Mouse (Mus musculus): ENCODE measurements around the gene Npas2. TPM values are rescaled to one million over a fixed set of nuclear protein-coding genes. Genes with fewer than 3 reads are reported as not detected.

Npas2 gene
- polyA plus RNA-seq, 1 experiment from 2014 or later: 0.27 TPM

GRCm38 (mm10) chr1:39378540-39378939 is 185.0 kb downstream of the Npas2 start:
- WGBS: 61% methylated on average over 1 of the region's 1 CpGs
- H3K27ac ChIP-seq (ENCODE audit: low read depth, low read length): no peak overlapping the region
- no peaks in the 10 kb centered on the region for H3K4me1 ChIP-seq (ENCODE audit: control insufficient read depth, insufficient read depth, low read length)
- DNase-seq (ENCODE audit: low spot score): no peak
- no peaks in the 10 kb centered on the region for H3K27me3 ChIP-seq (replicated peaks; ENCODE audit: control insufficient read depth, insufficient read depth, low read length)
- peaks cover 18% of the 10 kb centered on the region for H3K36me3 ChIP-seq (ENCODE audit: control insufficient read depth, insufficient read depth, low read length)
- H3K9ac ChIP-seq (ENCODE audit: low read length): no peak overlapping the region
- ATAC-seq: no peak
- no peaks in the 10 kb centered on the region for H3K9me3 ChIP-seq (replicated peaks; ENCODE audit: control insufficient read depth, low read length)
- no peak overlapping the region for H3K4me2 ChIP-seq (ENCODE audit: low read length)
- H3K4me3 ChIP-seq (ENCODE audit: low read depth, low read length): no peak overlapping the region

GRCm38 (mm10) chr1:39379021-39379420 is 185.5 kb downstream of the Npas2 start:
- Histone ChIP-seq H3K9ac (ENCODE audit: low read length) (no peak overlapping the region), H3K4me1 (ENCODE audit: control insufficient read depth, insufficient read depth, low read length) (no peaks in the 10 kb centered on the region), H3K9me3 (replicated peaks; ENCODE audit: control insufficient read depth, low read length) (no peaks in the 10 kb centered on the region), H3K4me2 (ENCODE audit: low read length) (no peak overlapping the region), H3K27ac (ENCODE audit: low read depth, low read length) (no peak overlapping the region), H3K36me3 (ENCODE audit: control insufficient read depth, insufficient read depth, low read length) (peaks cover 14% of the 10 kb centered on the region), H3K27me3 (replicated peaks; ENCODE audit: control insufficient read depth, insufficient read depth, low read length) (no peaks in the 10 kb centered on the region), H3K4me3 (ENCODE audit: low read depth, low read length) (no peak overlapping the region)
- WGBS: 74% methylated on average over 5 of the region's 5 CpGs
- no peak for ATAC-seq
- no peak for DNase-seq (ENCODE audit: low spot score)

- Histone ChIP-seq H3K9me3 (replicated peaks; ENCODE audit: control insufficient read depth, low read length) (no peaks in the 10 kb centered on the region), H3K9ac (ENCODE audit: low read length) (no peak overlapping the region), H3K4me2 (ENCODE audit: low read length) (no peak overlapping the region), H3K4me3 (ENCODE audit: low read depth, low read length) (no peak overlapping the region), H3K27ac (ENCODE audit: low read depth, low read length) (no peak overlapping the region), H3K36me3 (ENCODE audit: control insufficient read depth, insufficient read depth, low read length) (0 out of 2 replicates have a peak, but pooled peaks cover 9% of the 10 kb centered on the region), H3K4me1 (ENCODE audit: control insufficient read depth, insufficient read depth, low read length) (no peaks in the 10 kb centered on the region), H3K27me3 (replicated peaks; ENCODE audit: control insufficient read depth, insufficient read depth, low read length) (no peaks in the 10 kb centered on the region)
- ATAC-seq: no peak
- no peak for DNase-seq (ENCODE audit: low spot score)
- 88% methylated on average over 9 of the region's 9 CpGs for WGBS
Observed at GRCm38 (mm10) chr1:39381017-39381416, 187.5 kb downstream of the Npas2 start.

GRCm38 (mm10) chr1:39384914-39385313 is 191.4 kb downstream of the Npas2 start:
- H3K4me2 ChIP-seq (ENCODE audit: low read length): no peak overlapping the region
- WGBS: 85% methylated on average over 9 of the region's 9 CpGs

GRCm38 (mm10) chr1:39386456-39386855 is 192.9 kb downstream of the Npas2 start:
- Histone ChIP-seq H3K9me3 (replicated peaks; ENCODE audit: control insufficient read depth, low read length) (no peaks in the 10 kb centered on the region), H3K4me2 (ENCODE audit: low read length) (no peak overlapping the region), H3K9ac (ENCODE audit: low read length) (no peak overlapping the region), H3K4me1 (ENCODE audit: control insufficient read depth, insufficient read depth, low read length) (no peaks in the 10 kb centered on the region), H3K4me3 (ENCODE audit: low read depth, low read length) (no peak overlapping the region), H3K27me3 (replicated peaks; ENCODE audit: control insufficient read depth, insufficient read depth, low read length) (no peaks in the 10 kb centered on the region), H3K36me3 (ENCODE audit: control insufficient read depth, insufficient read depth, low read length) (no peaks in the 10 kb centered on the region), H3K27ac (ENCODE audit: low read depth, low read length) (no peak overlapping the region)
- ATAC-seq (no peak), DNase-seq (ENCODE audit: low spot score) (no peak)
- 86% methylated on average over 3 of the region's 3 CpGs for WGBS

More at GRCm38 (mm10) chr1:39384914-39385313, 191.4 kb downstream of the Npas2 start:
- H3K4me1 ChIP-seq (ENCODE audit: control insufficient read depth, insufficient read depth, low read length): no peaks in the 10 kb centered on the region
- H3K27ac ChIP-seq (ENCODE audit: low read depth, low read length): no peak overlapping the region
- no peak overlapping the region for H3K4me3 ChIP-seq (ENCODE audit: low read depth, low read length)
- no peaks in the 10 kb centered on the region for H3K9me3 ChIP-seq (replicated peaks; ENCODE audit: control insufficient read depth, low read length)
- H3K27me3 ChIP-seq (replicated peaks; ENCODE audit: control insufficient read depth, insufficient read depth, low read length): no peaks in the 10 kb centered on the region
- no peaks in the 10 kb centered on the region for H3K36me3 ChIP-seq (ENCODE audit: control insufficient read depth, insufficient read depth, low read length)
- no peak for DNase-seq (ENCODE audit: low spot score)
- H3K9ac ChIP-seq (ENCODE audit: low read length): no peak overlapping the region
- no peak for ATAC-seq

- H3K4me2 ChIP-seq (ENCODE audit: low read length): no peak overlapping the region
- no peak for ATAC-seq
- no peaks in the 10 kb centered on the region for H3K4me1 ChIP-seq (ENCODE audit: control insufficient read depth, insufficient read depth, low read length)
- no peak overlapping the region for H3K4me3 ChIP-seq (ENCODE audit: low read depth, low read length)
- H3K9me3 ChIP-seq (replicated peaks; ENCODE audit: control insufficient read depth, low read length): no peaks in the 10 kb centered on the region
- peak; percentile 47 for DNase-seq (ENCODE audit: low spot score)
- H3K9ac ChIP-seq (ENCODE audit: low read length): no peak overlapping the region
- peak overlapping the region; percentile 9; the same call in 1 of the 2 replicates for H3K27ac ChIP-seq (ENCODE audit: low read depth, low read length)
- no peaks in the 10 kb centered on the region for H3K27me3 ChIP-seq (replicated peaks; ENCODE audit: control insufficient read depth, insufficient read depth, low read length)
- no peaks in the 10 kb centered on the region for H3K36me3 ChIP-seq (ENCODE audit: control insufficient read depth, insufficient read depth, low read length)
- 80% methylated on average over 4 of the region's 4 CpGs for WGBS
Observed at GRCm38 (mm10) chr1:39387497-39387896, 194.0 kb downstream of the Npas2 start.

GRCm38 (mm10) chr1:39388163-39388562 is 194.6 kb downstream of the Npas2 start:
- Histone ChIP-seq H3K27ac (ENCODE audit: low read depth, low read length) (peak overlapping the region; percentile 9; the same call in 1 of the 2 replicates), H3K4me3 (ENCODE audit: low read depth, low read length) (no peak overlapping the region), H3K27me3 (replicated peaks; ENCODE audit: control insufficient read depth, insufficient read depth, low read length) (no peaks in the 10 kb centered on the region), H3K36me3 (ENCODE audit: control insufficient read depth, insufficient read depth, low read length) (no peaks in the 10 kb centered on the region), H3K4me1 (ENCODE audit: control insufficient read depth, insufficient read depth, low read length) (no peaks in the 10 kb centered on the region), H3K9ac (ENCODE audit: low read length) (no peak overlapping the region), H3K9me3 (replicated peaks; ENCODE audit: control insufficient read depth, low read length) (no peaks in the 10 kb centered on the region), H3K4me2 (ENCODE audit: low read length) (no peak overlapping the region)
- no peak for DNase-seq (ENCODE audit: low spot score)
- no peak for ATAC-seq
- 84% methylated on average over 2 of the region's 2 CpGs for WGBS

- 92% methylated on average over 11 of the region's 11 CpGs for WGBS
- Histone ChIP-seq H3K4me3 (ENCODE audit: low read depth, low read length) (no peak overlapping the region), H3K27ac (ENCODE audit: low read depth, low read length) (no peak overlapping the region), H3K4me2 (ENCODE audit: low read length) (no peak overlapping the region), H3K36me3 (ENCODE audit: control insufficient read depth, insufficient read depth, low read length) (no peaks in the 10 kb centered on the region), H3K9ac (ENCODE audit: low read length) (no peak overlapping the region), H3K4me1 (ENCODE audit: control insufficient read depth, insufficient read depth, low read length) (no peaks in the 10 kb centered on the region), H3K9me3 (replicated peaks; ENCODE audit: control insufficient read depth, low read length) (no peaks in the 10 kb centered on the region), H3K27me3 (replicated peaks; ENCODE audit: control insufficient read depth, insufficient read depth, low read length) (no peaks in the 10 kb centered on the region)
- no peak for ATAC-seq
- no peak for DNase-seq (ENCODE audit: low spot score)
Observed at GRCm38 (mm10) chr1:39389338-39389737, 195.8 kb downstream of the Npas2 start.

- Histone ChIP-seq H3K4me2 (ENCODE audit: low read length) (no peak overlapping the region), H3K27ac (ENCODE audit: low read depth, low read length) (no peak overlapping the region), H3K36me3 (ENCODE audit: control insufficient read depth, insufficient read depth, low read length) (no peaks in the 10 kb centered on the region), H3K9me3 (replicated peaks; ENCODE audit: control insufficient read depth, low read length) (no peaks in the 10 kb centered on the region), H3K4me3 (ENCODE audit: low read depth, low read length) (no peak overlapping the region), H3K4me1 (ENCODE audit: control insufficient read depth, insufficient read depth, low read length) (no peaks in the 10 kb centered on the region), H3K27me3 (replicated peaks; ENCODE audit: control insufficient read depth, insufficient read depth, low read length) (no peaks in the 10 kb centered on the region), H3K9ac (ENCODE audit: low read length) (no peak overlapping the region)
- ATAC-seq (peak; percentile 40; the same call in 1 of the 2 replicates), DNase-seq (ENCODE audit: low spot score) (no peak)
- 87% methylated on average over 6 of the region's 6 CpGs for WGBS
Observed at GRCm38 (mm10) chr1:39391652-39392051, 198.1 kb downstream of the Npas2 start.

Measured in forebrain, embryonic 14.5 days (tissue).